ENCODE assay signal across 8 mouse cellular contexts in the genomic region with DNA sequence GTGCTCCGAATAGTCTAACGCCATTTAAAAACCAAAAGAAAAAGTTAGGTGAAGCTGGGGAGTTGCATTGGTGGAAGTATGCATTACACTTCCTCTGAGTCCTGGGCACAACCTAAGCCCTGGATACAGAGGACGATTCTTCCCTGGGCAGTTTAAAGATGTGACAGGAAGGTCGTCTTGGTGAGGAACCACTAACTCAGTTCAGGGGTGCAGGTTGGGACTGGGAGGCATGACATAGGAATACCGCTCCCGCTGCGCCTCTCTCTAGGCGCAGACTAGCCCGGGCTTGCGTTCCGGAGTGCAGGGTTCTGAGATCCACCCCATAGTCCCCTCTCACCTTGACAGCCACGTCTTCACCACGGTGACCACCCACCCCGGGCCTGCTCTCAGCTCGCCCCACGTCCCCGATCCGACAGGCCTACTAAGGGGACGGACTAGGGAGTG. TPM values are rescaled to one million over a fixed set of nuclear protein-coding genes. Genes with fewer than 3 reads are reported as not detected.
A peak's percentile ranks its signal among the peaks of the same experiment; 100 is the strongest.
DNase-seq lines count a peak whose midpoint lies in the region; ATAC-seq and TF ChIP-seq lines count a peak whose summit lies in the region.

No protein-coding gene starts in this region.

- H3K9me3 ChIP-seq in heart, embryonic 11.5 days (replicated peaks; ENCODE audit: control insufficient read depth, low read length) = no peaks in the 10 kb centered on the region
- no peaks in the 10 kb centered on the region for H3K9me3 ChIP-seq in CH12.LX (replicated peaks; ENCODE audit: low read length)
- no peaks in the 10 kb centered on the region for H3K9me3 ChIP-seq in limb, embryonic 13.5 days
- no peaks in the 10 kb centered on the region for H3K9me3 ChIP-seq in neural tube, embryonic 15.5 days (replicated peaks)

- no peak for TF ChIP-seq RAD21 in CH12.LX (IDR thresholded peaks at IDR 0.05; ENCODE audit: low read depth, low read length)

- TF ChIP-seq CTCF in CH12.LX (conservative IDR thresholded peaks at IDR 0.05 in 1 of 2, IDR thresholded peaks at IDR 0.05 in 1 of 2; ENCODE audit: low read depth in 2 of 2, low read length in 2 of 2) = no peak

- TF ChIP-seq EP300 in CH12.LX (IDR thresholded peaks at IDR 0.05; ENCODE audit: low read length) = no peak

- H3K4me2 ChIP-seq in heart, embryonic 11.5 days = peak overlapping the region; percentile 80
- H3K4me2 ChIP-seq in CH12.LX (ENCODE audit: insufficient read depth, low read depth, poor library complexity, severe bottlenecking) = peak overlapping the region; percentile 83
- H3K4me2 ChIP-seq in limb, embryonic 13.5 days (replicated peaks) = peak overlapping the region; percentile 84
- peak overlapping the region; percentile 86 for H3K4me2 ChIP-seq in neural tube, embryonic 15.5 days

- no peaks in the 10 kb centered on the region for H3K36me3 ChIP-seq in heart, embryonic 11.5 days (ENCODE audit: control insufficient read depth, insufficient read depth, low read length)
- H3K36me3 ChIP-seq in CH12.LX (replicated peaks in 1 of 2; ENCODE audit: control insufficient read depth in 1 of 2, insufficient read depth in 1 of 2, low read length in 1 of 2) = peaks cover 20 to 38% of the 10 kb centered on the region in 2 experiments
- peaks cover 10% of the 10 kb centered on the region for H3K36me3 ChIP-seq in limb, embryonic 13.5 days
- 0 out of 2 replicates have a peak, but pooled peaks cover 6% of the 10 kb centered on the region for H3K36me3 ChIP-seq in neural tube, embryonic 15.5 days

- DNase-seq in heart, postnatal 4 days = no peak
- DNase-seq in CH12.LX (ENCODE audit: extremely low read depth) = peak; percentile 46
- DNase-seq in adrenal gland, postnatal 25 days = no peak
- no peak for DNase-seq in right cerebral cortex, adult 18-20 months

- dilution Hi-C loops in CH12.LX (cut with MboI; ENCODE audit: extremely low pct_ligation_motif_present, extremely low pct_unique_long_range_greater_than_20kb, low sequenced_read_pairs) = no loop called here

- TF ChIP-seq POLR2A in CH12.LX (IDR thresholded peaks at IDR 0.05; ENCODE audit: low read depth, low read length) = no peak

- peak; percentile 71 for ATAC-seq in heart, embryonic 11.5 days (replicated peaks; ENCODE audit: insufficient number of reproducible peaks, low FRiP score, low TSS enrichment)
- peak; percentile 73 for ATAC-seq in erythroblast, adult 5-6 weeks (replicated peaks; ENCODE audit: low FRiP score, poor library complexity, severe bottlenecking)
- no peak for ATAC-seq in limb, embryonic 13.5 days (ENCODE audit: low FRiP score, low read depth)
- ATAC-seq in neural tube, embryonic 15.5 days (ENCODE audit: low FRiP score) = peak; percentile 81

- peak overlapping the region; percentile 94 for H3K27ac ChIP-seq in heart, embryonic 11.5 days (ENCODE audit: low read depth, low read length)
- peak overlapping the region; percentile 79 for H3K27ac ChIP-seq in CH12.LX (ENCODE audit: insufficient read depth, low read depth)
- H3K27ac ChIP-seq in limb, embryonic 13.5 days = no peak overlapping the region
- H3K27ac ChIP-seq in neural tube, embryonic 15.5 days (replicated peaks) = peak overlapping the region; percentile 74; the same call in 1 of the 2 replicates

- 3% methylated on average over 19 of the region's 19 CpGs for WGBS in heart, embryonic 11.5 days (ENCODE audit: insufficient replicate concordance)
- 3% methylated on average over 19 of the region's 19 CpGs for WGBS in limb, embryonic 13.5 days
- 3% methylated on average over 19 of the region's 19 CpGs for WGBS in neural tube, embryonic 15.5 days

- H3K4me3 ChIP-seq in heart, embryonic 11.5 days (ENCODE audit: low read depth, low read length) = peak overlapping the region; percentile 90
- H3K4me3 ChIP-seq in CH12.LX (replicated peaks in 1 of 3; ENCODE audit: low read depth in 2 of 3, low read length in 2 of 3, poor library complexity in 1 of 3) = peak overlapping the region; percentile 87 to 97 (median 96)
- peak overlapping the region; percentile 79 for H3K4me3 ChIP-seq in limb, embryonic 13.5 days
- peak overlapping the region; percentile 85 for H3K4me3 ChIP-seq in neural tube, embryonic 15.5 days (replicated peaks)

- H3K4me1 ChIP-seq in heart, embryonic 11.5 days (ENCODE audit: control insufficient read depth, insufficient read depth, low read length) = 0 out of 2 replicates have a peak, but pooled peaks cover 3% of the 10 kb centered on the region
- peaks cover 10 to 52% of the 10 kb centered on the region in 2 experiments for H3K4me1 ChIP-seq in CH12.LX (ENCODE audit: control insufficient read depth in 1 of 2, insufficient read depth in 2 of 2)
- peaks cover 18% of the 10 kb centered on the region for H3K4me1 ChIP-seq in limb, embryonic 13.5 days
- H3K4me1 ChIP-seq in neural tube, embryonic 15.5 days = peaks cover 12% of the 10 kb centered on the region

- in situ Hi-C loops in CH12.LX (cut with MboI; ENCODE audit: low pct_ligation_motif_present, low pct_unique_long_range_greater_than_20kb, low sequenced_read_pairs) = loop anchor here (10.0 to 25.0 kb wide), 2 partner anchors 60 to 142 kb away; partner anchors contain the start of gene Mat2b

- H3K9ac ChIP-seq in heart, embryonic 11.5 days (ENCODE audit: low read depth, low read length) = peak overlapping the region; percentile 89
- H3K9ac ChIP-seq in CH12.LX (ENCODE audit: insufficient read depth, low read depth) = peak overlapping the region; percentile 100
- H3K9ac ChIP-seq in limb, embryonic 13.5 days = peak overlapping the region; percentile 85
- peak overlapping the region; percentile 87 for H3K9ac ChIP-seq in neural tube, embryonic 15.5 days (replicated peaks)

- peaks cover 31% of the 10 kb centered on the region for H3K79me2 ChIP-seq in CH12.LX (replicated peaks; ENCODE audit: control insufficient read depth, extremely low read depth, insufficient read depth, poor library complexity, severe bottlenecking)

- no peaks in the 10 kb centered on the region for H3K27me3 ChIP-seq in heart, embryonic 11.5 days (ENCODE audit: control insufficient read depth, insufficient read depth, low read length)
- no peaks in the 10 kb centered on the region for H3K27me3 ChIP-seq in CH12.LX (replicated peaks)
- H3K27me3 ChIP-seq in limb, embryonic 13.5 days = no peaks in the 10 kb centered on the region
- no peaks in the 10 kb centered on the region for H3K27me3 ChIP-seq in neural tube, embryonic 15.5 days (replicated peaks)

TF ChIP-seq in CH12.LX, 34 proteins besides CTCF, POLR2A, EP300 and RAD21 (continues in another document):
- TF ChIP-seq POLR2AphosphoS2 (IDR thresholded peaks at IDR 0.05; ENCODE audit: low read depth, low read length) (no peak), MAFK (IDR thresholded peaks at IDR 0.05; ENCODE audit: insufficient replicate concordance, low read length) (no peak), MEF2A (IDR thresholded peaks at IDR 0.05; ENCODE audit: borderline replicate concordance, low read depth, low read length) (no peak)

RNA-seq across cellular contexts. Expression of gene Ccng1, which starts 0.4 kb away (rescaled TPM):
- polyA plus RNA-seq in heart, embryonic 11.5 days (2014; fragmentation: Nextera tagmentation; extraction: Ambion mirVana) = 123 and 150 TPM in 2 replicates
- total RNA-seq in heart, postnatal 4 days (2021) = 100 to 1,000 TPM; 161 to 182 TPM
- 156 and 174 TPM in 2 replicates for total RNA-seq in CH12.LX (2012; rRNA removed)
- total RNA-seq in CH12.LX (2014; rRNA removed) = 348 and 401 TPM in 2 replicates
- polyA plus RNA-seq in CH12.LX (2012; ENCODE audit: insufficient read length, low read depth) = 162 and 175 TPM in 2 replicates
- 34.3 and 51.7 TPM in 2 replicates for total RNA-seq in erythroblast, adult 5-6 weeks (2015; ENCODE audit: low replicate concordance)
- total RNA-seq in erythroblast, adult 5-6 weeks (2017; ENCODE audit: low replicate concordance) = 12.0 and 16.1 TPM in 2 replicates
- 31.7 and 35.5 TPM in 2 replicates for polyA plus RNA-seq in limb, embryonic 13.5 days (2015; fragmentation: Nextera tagmentation; extraction: Ambion mirVana)
- 40.0 and 43.3 TPM in 2 replicates for polyA plus RNA-seq in neural tube, embryonic 15.5 days (2015; fragmentation: Nextera tagmentation; extraction: Ambion mirVana)
- 64.5 and 65.3 TPM in 2 replicates for total RNA-seq in adrenal gland, postnatal 25 days (2021)

RNA-seq across cellular contexts. Expression of gene Nudcd2, which starts 21.2 kb away (rescaled TPM):
- 129 and 130 TPM in 2 replicates for polyA plus RNA-seq in heart, embryonic 11.5 days (2014; fragmentation: Nextera tagmentation; extraction: Ambion mirVana)
- 10 to 100 TPM; 30.6 to 31.7 TPM for total RNA-seq in heart, postnatal 4 days (2021)
- total RNA-seq in CH12.LX (2012; rRNA removed) (89.8 and 109 TPM in 2 replicates), CH12.LX (2014; rRNA removed) (221 and 265 TPM in 2 replicates)
- polyA plus RNA-seq in CH12.LX (2012; ENCODE audit: insufficient read length, low read depth) = 107 and 119 TPM in 2 replicates
- 25.3 and 43.4 TPM in 2 replicates for total RNA-seq in erythroblast, adult 5-6 weeks (2015; ENCODE audit: low replicate concordance)
- 31.8 and 46.9 TPM in 2 replicates for total RNA-seq in erythroblast, adult 5-6 weeks (2017; ENCODE audit: low replicate concordance)
- polyA plus RNA-seq in limb, embryonic 13.5 days (2015; fragmentation: Nextera tagmentation; extraction: Ambion mirVana) = 168 and 186 TPM in 2 replicates
- 54.4 and 73.8 TPM in 2 replicates for polyA plus RNA-seq in neural tube, embryonic 15.5 days (2015; fragmentation: Nextera tagmentation; extraction: Ambion mirVana)
- total RNA-seq in adrenal gland, postnatal 25 days (2021) = 30.7 and 35.4 TPM in 2 replicates

RNA-seq across cellular contexts. Expression of gene Hmmr, which starts 21.5 kb away (rescaled TPM):
- polyA plus RNA-seq in heart, embryonic 11.5 days (2014; fragmentation: Nextera tagmentation; extraction: Ambion mirVana) = 60.1 and 63.6 TPM in 2 replicates
- 10 to 100 TPM; 36.3 to 43.2 TPM for total RNA-seq in heart, postnatal 4 days (2021)
- total RNA-seq in CH12.LX (2012; rRNA removed) (64.2 and 70.6 TPM in 2 replicates), CH12.LX (2014; rRNA removed) (109 and 138 TPM in 2 replicates)
- 64.3 and 65.3 TPM in 2 replicates for polyA plus RNA-seq in CH12.LX (2012; ENCODE audit: insufficient read length, low read depth)
- 29.6 and 45.6 TPM in 2 replicates for total RNA-seq in erythroblast, adult 5-6 weeks (2015; ENCODE audit: low replicate concordance)
- 53.4 and 59.9 TPM in 2 replicates for total RNA-seq in erythroblast, adult 5-6 weeks (2017; ENCODE audit: low replicate concordance)
- 43.7 and 45.7 TPM in 2 replicates for polyA plus RNA-seq in limb, embryonic 13.5 days (2015; fragmentation: Nextera tagmentation; extraction: Ambion mirVana)
- 5.0 and 13.3 TPM in 2 replicates for polyA plus RNA-seq in neural tube, embryonic 15.5 days (2015; fragmentation: Nextera tagmentation; extraction: Ambion mirVana)
- total RNA-seq in adrenal gland, postnatal 25 days (2021) = 3.6 and 5.4 TPM in 2 replicates

RNA-seq across cellular contexts. Expression of gene Mat2b, which starts 59.7 kb away (rescaled TPM):
- 105 and 125 TPM in 2 replicates for polyA plus RNA-seq in heart, embryonic 11.5 days (2014; fragmentation: Nextera tagmentation; extraction: Ambion mirVana)
- 10 to 100 TPM; 89.0 TPM for total RNA-seq in heart, postnatal 4 days (2021)
- total RNA-seq in CH12.LX (2012; rRNA removed) (69.3 and 71.3 TPM in 2 replicates), CH12.LX (2014; rRNA removed) (122 and 138 TPM in 2 replicates)
- 99.8 and 100 TPM in 2 replicates for polyA plus RNA-seq in CH12.LX (2012; ENCODE audit: insufficient read length, low read depth)
- total RNA-seq in erythroblast, adult 5-6 weeks (2015; ENCODE audit: low replicate concordance) = 36.5 and 46.8 TPM in 2 replicates
- total RNA-seq in erythroblast, adult 5-6 weeks (2017; ENCODE audit: low replicate concordance) = 54.5 and 64.7 TPM in 2 replicates
- 117 and 118 TPM in 2 replicates for polyA plus RNA-seq in limb, embryonic 13.5 days (2015; fragmentation: Nextera tagmentation; extraction: Ambion mirVana)
- polyA plus RNA-seq in neural tube, embryonic 15.5 days (2015; fragmentation: Nextera tagmentation; extraction: Ambion mirVana) = 55.3 and 66.0 TPM in 2 replicates
- total RNA-seq in adrenal gland, postnatal 25 days (2021) = 80.6 and 102 TPM in 2 replicates
